Mouse (Mus musculus) fibroblast of lung, adult 2 months (primary cell): Measurements from ENCODE around the gene Hist2h2ac.
"Not testable (repeated sequence)": the region's sequence is repeated elsewhere in the genome, so short reads cannot be mapped to it uniquely, and the experiment has no call there.

Source experiments
- DNase-seq: peaks from one replicate; pipeline ENCODE4 v3.0.0-alpha.2; 2011; ENCODE audit warnings: low read depth

Hist2h2ac gene

GRCm38 (mm10) chr3:96220765-96221639 is at the start of gene Hist2h2ac, which contains the start of gene Hist2h2be:
Gene Hist2h2ac, minus strand, starts transcription at chr3:96220880.
Gene Hist2h2be, plus strand, starts transcription at chr3:96221119.
- DNase-seq: peak; percentile 85

GRCm38 (mm10) chr3:96269511-96270474 is 49.1 kb upstream of the Hist2h2ac start, which contains the start of gene Hist2h2bb:
Gene Hist2h2bb, plus strand, starts transcription at chr3:96269752.
- peak; percentile 94 for DNase-seq

GRCm38 (mm10) chr3:96268776-96269378 is 48.2 kb upstream of the Hist2h2ac start:
- DNase-seq: not testable (repeated sequence)

GRCm38 (mm10) chr3:96268051-96268775 is 47.5 kb upstream of the Hist2h2ac start, which contains the start of gene Hist2h3b:
Gene Hist2h3b, plus strand, starts transcription at chr3:96268654.
- no peak for DNase-seq

- no peak for DNase-seq
These were observed 46.9 kb upstream of the Hist2h2ac start for GRCm38 (mm10) chr3:96267541-96267940.

GRCm38 (mm10) chr3:96266132-96266710 is 45.5 kb upstream of the Hist2h2ac start:
- DNase-seq: no peak

- no peak for DNase-seq
These were observed 43.8 kb upstream of the Hist2h2ac start for GRCm38 (mm10) chr3:96264404-96264949.

GRCm38 (mm10) chr3:96263558-96264403 is 43.1 kb upstream of the Hist2h2ac start:
- DNase-seq: no peak

GRCm38 (mm10) chr3:96262979-96263550 is 42.4 kb upstream of the Hist2h2ac start, which contains the start of gene Hist2h4:
Gene Hist2h4, minus strand, starts transcription at chr3:96263311.
- peak; percentile 91 for DNase-seq

GRCm38 (mm10) chr3:96262216-96262875 is 41.7 kb upstream of the Hist2h2ac start:
- no peak for DNase-seq

GRCm38 (mm10) chr3:96261623-96262022 is 40.9 kb upstream of the Hist2h2ac start:
- no peak for DNase-seq

GRCm38 (mm10) chr3:96260220-96260619 is 39.5 kb upstream of the Hist2h2ac start:
- no peak for DNase-seq

GRCm38 (mm10) chr3:96257190-96257589 is 36.5 kb upstream of the Hist2h2ac start:
- no peak for DNase-seq

- DNase-seq: no peak
These were observed 35.4 kb upstream of the Hist2h2ac start for GRCm38 (mm10) chr3:96255926-96256593.

- no peak for DNase-seq
These were observed 34.1 kb upstream of the Hist2h2ac start for GRCm38 (mm10) chr3:96254683-96255355.

- no peak for DNase-seq
These were observed 31.1 kb upstream of the Hist2h2ac start for GRCm38 (mm10) chr3:96251787-96252186.

GRCm38 (mm10) chr3:96250890-96251289 is 30.2 kb upstream of the Hist2h2ac start:
- DNase-seq: no peak

GRCm38 (mm10) chr3:96249034-96249345 is 28.3 kb upstream of the Hist2h2ac start:
- no peak for DNase-seq
